Mouse (Mus musculus): ENCODE measurements around the gene Antxr2.

DNA sequence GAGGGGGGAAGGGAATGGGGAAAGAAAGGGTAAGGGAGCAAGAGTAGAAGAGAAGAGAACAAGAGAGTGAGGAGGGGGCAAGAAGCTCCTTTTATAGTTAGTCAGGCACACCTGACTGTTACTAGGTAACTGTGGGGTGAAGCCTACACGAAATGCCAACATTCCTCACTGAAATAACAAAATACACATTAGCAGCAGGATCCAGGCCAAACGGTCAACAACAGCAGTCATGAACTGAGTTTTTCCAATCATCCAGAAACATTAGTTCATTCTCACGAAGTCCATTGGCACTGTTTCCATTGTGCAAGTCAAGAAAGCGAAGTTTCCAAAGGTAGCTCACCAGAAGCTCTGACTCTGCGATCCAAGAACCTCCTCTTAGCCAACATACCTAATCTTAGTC is 63.8 kb downstream of the Antxr2 start:
- TF ChIP-seq POLR2A (IDR thresholded peaks at IDR 0.05; ENCODE audit: control insufficient read depth in 1 of 2, insufficient read depth in 1 of 2, low read depth in 1 of 2, low read length in 2 of 2, poor library complexity in 1 of 2) = no peak
- TF ChIP-seq CTCF (IDR thresholded peaks at IDR 0.05 in 2 of 3, conservative IDR thresholded peaks at IDR 0.05 in 1 of 3; ENCODE audit: control insufficient read depth in 1 of 3, insufficient read depth in 1 of 3, low read depth in 2 of 3, low read length in 3 of 3, poor library complexity in 1 of 3, severe bottlenecking in 1 of 3) = no peak
- TF ChIP-seq MYC (IDR thresholded peaks at IDR 0.05; ENCODE audit: low read depth, low read length) = no peak
